Mouse (Mus musculus) MEL (cell line): ENCODE results near the gene Ndufs8. TPM values are rescaled to one million over a fixed set of nuclear protein-coding genes. Genes with fewer than 3 reads are reported as not detected.
A peak's percentile ranks its signal among the peaks of the same experiment; 100 is the strongest.

Experiments
- DNase-seq: peaks from one replicate; pipeline ENCODE4 v3.0.0; 2011; ENCODE audit warnings: low read depth, low spot score
- H3K27ac ChIP-seq: 2 replicates; pipeline ENCODE4 v1.5.1; 2012; ENCODE audit warnings: low read depth, mild to moderate bottlenecking, control low read depth, low read length, moderate library complexity; ENCODE audit not compliant: control insufficient read depth
- H3K27me3 ChIP-seq, 2 experiments: fragments of 150-350 bp in 1 of 2; sonication (generic) in 1 of 2; 2 replicates each; pipeline ENCODE4 v1.6.1; 2012; ENCODE audit warnings: low read length in 2 of 2, mild to moderate bottlenecking in 2 of 2, improper control_type of control experiment in 1 of 2, moderate library complexity in 1 of 2; ENCODE audit not compliant: insufficient read depth in 2 of 2, control insufficient read depth in 1 of 2
- H3K36me3 ChIP-seq, 2 experiments: 2 replicates each; pipeline ENCODE4 v1.6.1; 2012 to 2014; ENCODE audit warnings: low read length in 2 of 2, improper control_type of control experiment in 1 of 2, inconsistent platforms in 1 of 2, mild to moderate bottlenecking in 1 of 2; ENCODE audit not compliant: insufficient read depth in 2 of 2, control insufficient read depth in 1 of 2
- H3K4me1 ChIP-seq, 2 experiments: fragments of 150-350 bp in 1 of 2; sonication (generic) in 1 of 2; 2 replicates each; pipeline ENCODE4 v1.6.1; 2012; ENCODE audit warnings: low read length in 2 of 2, improper control_type of control experiment in 1 of 2, mild to moderate bottlenecking in 1 of 2; ENCODE audit not compliant: insufficient read depth in 2 of 2, control insufficient read depth in 1 of 2
- H3K4me3 ChIP-seq, 2 experiments: fragments of 150-350 bp in 1 of 2; sonication (generic) in 1 of 2; 2 replicates each; pipeline ENCODE4 v1.5.1; 2012; ENCODE audit warnings: low read depth in 2 of 2, low read length in 2 of 2, mild to moderate bottlenecking in 2 of 2, moderate library complexity in 2 of 2, control low read depth in 1 of 2, improper control_type of control experiment in 1 of 2; ENCODE audit not compliant: control insufficient read depth in 1 of 2, insufficient read depth in 1 of 2
- H3K79me2 ChIP-seq: 2 replicates; pipeline ENCODE4 v1.6.1; 2012; ENCODE audit warnings: mild to moderate bottlenecking, low read length, moderate library complexity; ENCODE audit not compliant: control insufficient read depth, poor library complexity, insufficient read depth
- H3K9ac ChIP-seq: 2 replicates; pipeline ENCODE4 v1.6.1; 2012; ENCODE audit warnings: low read depth, mild to moderate bottlenecking, control low read depth, low read length, moderate library complexity; ENCODE audit not compliant: control insufficient read depth, poor library complexity, severe bottlenecking
- H3K9me3 ChIP-seq: fragments of 150-350 bp; sonication (generic); replicated peaks from 2 replicates; pipeline ENCODE4 v1.6.1; 2012; ENCODE audit warnings: mild to moderate bottlenecking, low read length, improper control_type of control experiment, moderate library complexity; ENCODE audit not compliant: insufficient read depth
- BHLHE40 ChIP-seq: IDR thresholded peaks from 2 replicates; pipeline ENCODE4 v1.6.1; 2012; ENCODE audit warnings: low read depth, mild to moderate bottlenecking, inconsistent platforms, low read length, improper control_type of control experiment, borderline replicate concordance
- CHD1 ChIP-seq: IDR thresholded peaks from 2 replicates; pipeline ENCODE4 v1.6.1; 2012; ENCODE audit warnings: low read depth, mild to moderate bottlenecking, inconsistent platforms, low read length, improper control_type of control experiment
- CHD2 ChIP-seq: IDR thresholded peaks from 2 replicates; pipeline ENCODE4 v1.6.1; 2011; ENCODE audit warnings: low read length, improper control_type of control experiment
- EP300 ChIP-seq, 2 experiments: IDR thresholded peaks; 2 replicates each; pipeline ENCODE4 v1.6.1; 2011; ENCODE audit warnings: improper control_type of control experiment in 2 of 2, low read length in 2 of 2, low read depth in 1 of 2, mild to moderate bottlenecking in 1 of 2
- GABPA ChIP-seq: IDR thresholded peaks from 2 replicates; pipeline ENCODE4 v1.6.1; 2012; ENCODE audit warnings: low read depth, mild to moderate bottlenecking, inconsistent platforms, low read length, improper control_type of control experiment, moderate library complexity
- HCFC1 ChIP-seq: IDR thresholded peaks from 2 replicates; pipeline ENCODE4 v1.6.1; 2012; ENCODE audit warnings: low read depth, mild to moderate bottlenecking, inconsistent platforms, low read length, improper control_type of control experiment, moderate library complexity
- JUND ChIP-seq: IDR thresholded peaks from 2 replicates; pipeline ENCODE4 v1.6.1; 2011; ENCODE audit warnings: low read depth, mild to moderate bottlenecking, improper control_type of control experiment, low read length
- MAX ChIP-seq: IDR thresholded peaks from 2 replicates; pipeline ENCODE4 v1.6.1; 2011; ENCODE audit warnings: low read length, improper control_type of control experiment
- MXI1 ChIP-seq: IDR thresholded peaks from 2 replicates; pipeline ENCODE4 v1.6.1; 2011; ENCODE audit warnings: mild to moderate bottlenecking, low read depth, low read length, improper control_type of control experiment
- MYC ChIP-seq: IDR thresholded peaks from 2 replicates; pipeline ENCODE4 v1.6.1; 2011; ENCODE audit warnings: low read depth, mild to moderate bottlenecking, low read length, improper control_type of control experiment, moderate library complexity
- NRF1 ChIP-seq: IDR thresholded peaks from 2 replicates; pipeline ENCODE4 v1.6.1; 2014; ENCODE audit warnings: low read depth, mild to moderate bottlenecking, inconsistent platforms, low read length, improper control_type of control experiment, moderate library complexity; ENCODE audit not compliant: poor library complexity, insufficient read depth, severe bottlenecking
- POLR2A ChIP-seq, 2 experiments: IDR thresholded peaks; 2 replicates each; pipeline ENCODE4 v1.6.1; 2011 to 2012; ENCODE audit warnings: low read length in 2 of 2, mild to moderate bottlenecking in 2 of 2, control low read depth in 1 of 2, improper control_type of control experiment in 1 of 2, low read depth in 1 of 2, moderate library complexity in 1 of 2; ENCODE audit not compliant: control insufficient read depth in 1 of 2, insufficient read depth in 1 of 2, poor library complexity in 1 of 2
- POLR2AphosphoS2 ChIP-seq: IDR thresholded peaks from 2 replicates; pipeline ENCODE4 v1.6.1; 2011; ENCODE audit warnings: low read length, improper control_type of control experiment
- SIN3A ChIP-seq: IDR thresholded peaks from 2 replicates; pipeline ENCODE4 v1.6.1; 2012; ENCODE audit warnings: low read length, improper control_type of control experiment, inconsistent platforms
- SMC3 ChIP-seq: IDR thresholded peaks from 2 replicates; pipeline ENCODE4 v1.6.1; 2011; ENCODE audit warnings: low read depth, low read length, improper control_type of control experiment
- TAL1 ChIP-seq: IDR thresholded peaks from 2 replicates; pipeline ENCODE4 v1.6.1; 2012; ENCODE audit warnings: mild to moderate bottlenecking, inconsistent platforms, low read length, moderate library complexity, mixed read lengths
- TCF12 ChIP-seq: IDR thresholded peaks from 2 replicates; pipeline ENCODE4 v1.6.1; 2014; ENCODE audit warnings: low read depth, mild to moderate bottlenecking, inconsistent platforms, low read length, improper control_type of control experiment, moderate library complexity
- ZC3H11A ChIP-seq: IDR thresholded peaks from 2 replicates; pipeline ENCODE4 v1.6.1; 2012; ENCODE audit warnings: low read depth, mild to moderate bottlenecking, inconsistent platforms, low read length, improper control_type of control experiment
- ZKSCAN1 ChIP-seq: IDR thresholded peaks from 2 replicates; pipeline ENCODE4 v1.6.1; 2012; ENCODE audit warnings: low read depth, mild to moderate bottlenecking, inconsistent platforms, low read length, improper control_type of control experiment, moderate library complexity
- ZMIZ1 ChIP-seq: IDR thresholded peaks from 2 replicates; pipeline ENCODE4 v1.6.1; 2012; ENCODE audit warnings: low read depth, mild to moderate bottlenecking, inconsistent platforms, low read length, improper control_type of control experiment, moderate library complexity
- polyA plus RNA-seq, 2 experiments: library from polyadenylated mRNA; stranded (reverse) in 1 of 2; unstranded in 1 of 2; fragments of >175 nt in 1 of 2; fragments of >200 nt in 1 of 2; gene quantifications; 2 replicates each; pipeline versions ENCODE4 v1.2.1 to v1.2.4; 2012; ENCODE audit warnings: low replicate concordance in 2 of 2, low read depth in 1 of 2; ENCODE audit not compliant: insufficient read length in 2 of 2, insufficient read depth in 1 of 2, missing spikeins in 1 of 2
- total RNA-seq: library from RNA; depleted of rRNA; stranded (reverse); fragments of 300-350 nt; gene quantifications from 2 replicates; pipeline ENCODE4 v1.2.3, GENCODE M21; 2012

The Ndufs8 gene
- total and polyA plus RNA-seq, 3 experiments, result 205 to 243 TPM; not detected in 1

GRCm38 (mm10) chr19:3942315-3942714 lies 29.7 kb upstream of the Ndufs8 start:
- no peaks in the 10 kb centered on the region for H3K9me3 ChIP-seq
- H3K9ac ChIP-seq, result no peak overlapping the region
- no peaks in the 10 kb centered on the region for H3K79me2 ChIP-seq
- no peaks in the 10 kb centered on the region for H3K4me1 ChIP-seq
- no peak overlapping the region for H3K27ac ChIP-seq
- peaks cover 0 to 4% of the 10 kb centered on the region in 2 experiments; a peak in 2 of 4 replicates for H3K36me3 ChIP-seq
- H3K4me3 ChIP-seq, result no peak overlapping the region
- no peak for DNase-seq
- TF ChIP-seq MXI1 (no peak), POLR2AphosphoS2 (no peak), CHD2 (no peak), ZKSCAN1 (no peak), POLR2A (IDR thresholded peaks at IDR 0.05; ENCODE audit: control insufficient read depth in 1 of 2, insufficient read depth in 1 of 2, low read depth in 1 of 2, low read length in 2 of 2, poor library complexity in 1 of 2) (no peak), CHD1 (no peak), MAX (no peak), NRF1 (no peak), MYC (no peak)
- H3K27me3 ChIP-seq, result no peaks in the 10 kb centered on the region

- peak overlapping the region; percentile 69 to 83 for H3K4me3 ChIP-seq
- DNase-seq, result peak; percentile 72
- no peak overlapping the region for H3K27ac ChIP-seq
- no peaks in the 10 kb centered on the region; a peak in 1 of 4 replicates for H3K27me3 ChIP-seq
- peaks cover 0 to 8% of the 10 kb centered on the region in 2 experiments; a peak in 2 of 4 replicates for H3K4me1 ChIP-seq
- no peaks in the 10 kb centered on the region; the same call in 1 of the 2 replicates for H3K79me2 ChIP-seq
- no peaks in the 10 kb centered on the region; a peak in 1 of 4 replicates for H3K36me3 ChIP-seq
- TF ChIP-seq HCFC1, result peak; percentile 62
- TF ChIP-seq SMC3, result peak; percentile 13; the same call in 1 of the 2 replicates
- no peak for TF ChIP-seq CHD2
- no peak for TF ChIP-seq BHLHE40
- no peak for TF ChIP-seq ZMIZ1
- no peak for TF ChIP-seq ZC3H11A
- TF ChIP-seq MYC, result 0 out of 2 replicates have a peak, but pooled peaks have one; percentile 25
- no peak for TF ChIP-seq POLR2AphosphoS2
- TF ChIP-seq GABPA, result no peak
- no peak for TF ChIP-seq TCF12
- 0 out of 4 replicates have a peak, but pooled peaks of 1 of the 2 experiments have one; percentile 3 for TF ChIP-seq EP300 (IDR thresholded peaks at IDR 0.05; ENCODE audit: low read depth in 1 of 2, low read length in 2 of 2)
- TF ChIP-seq SIN3A, result peak; percentile 48; the same call in 1 of the 2 replicates
- no peak for TF ChIP-seq JUND
- TF ChIP-seq TAL1, result no peak
- no peaks in the 10 kb centered on the region for H3K9me3 ChIP-seq
- H3K9ac ChIP-seq, result peak overlapping the region; percentile 53
Observed at GRCm38 (mm10) chr19:3935896-3936850, 23.6 kb upstream of the Ndufs8 start.
